Mouse (Mus musculus) MEL (cell line): Measurements from ENCODE around the gene Folr1. TPM values are rescaled to one million over a fixed set of nuclear protein-coding genes. Genes with fewer than 3 reads are reported as not detected.

Source experiments
- DNase-seq: peaks from one replicate; pipeline ENCODE4 v3.0.0; 2011; ENCODE audit warnings: low read depth, low spot score
- H3K27ac ChIP-seq: 2 replicates; pipeline ENCODE4 v1.5.1; 2012; ENCODE audit warnings: low read depth, mild to moderate bottlenecking, control low read depth, low read length, moderate library complexity; ENCODE audit not compliant: control insufficient read depth
- H3K27me3 ChIP-seq, 2 experiments: fragments of 150-350 bp in 1 of 2; sonication (generic) in 1 of 2; 2 replicates each; pipeline ENCODE4 v1.6.1; 2012; ENCODE audit warnings: low read length in 2 of 2, mild to moderate bottlenecking in 2 of 2, improper control_type of control experiment in 1 of 2, moderate library complexity in 1 of 2; ENCODE audit not compliant: insufficient read depth in 2 of 2, control insufficient read depth in 1 of 2
- H3K36me3 ChIP-seq, 2 experiments: 2 replicates each; pipeline ENCODE4 v1.6.1; 2012 to 2014; ENCODE audit warnings: low read length in 2 of 2, improper control_type of control experiment in 1 of 2, inconsistent platforms in 1 of 2, mild to moderate bottlenecking in 1 of 2; ENCODE audit not compliant: insufficient read depth in 2 of 2, control insufficient read depth in 1 of 2
- H3K4me1 ChIP-seq, 2 experiments: fragments of 150-350 bp in 1 of 2; sonication (generic) in 1 of 2; 2 replicates each; pipeline ENCODE4 v1.6.1; 2012; ENCODE audit warnings: low read length in 2 of 2, improper control_type of control experiment in 1 of 2, mild to moderate bottlenecking in 1 of 2; ENCODE audit not compliant: insufficient read depth in 2 of 2, control insufficient read depth in 1 of 2
- H3K4me3 ChIP-seq, 2 experiments: fragments of 150-350 bp in 1 of 2; sonication (generic) in 1 of 2; 2 replicates each; pipeline ENCODE4 v1.5.1; 2012; ENCODE audit warnings: low read depth in 2 of 2, low read length in 2 of 2, mild to moderate bottlenecking in 2 of 2, moderate library complexity in 2 of 2, control low read depth in 1 of 2, improper control_type of control experiment in 1 of 2; ENCODE audit not compliant: control insufficient read depth in 1 of 2, insufficient read depth in 1 of 2
- H3K79me2 ChIP-seq: 2 replicates; pipeline ENCODE4 v1.6.1; 2012; ENCODE audit warnings: mild to moderate bottlenecking, low read length, moderate library complexity; ENCODE audit not compliant: control insufficient read depth, poor library complexity, insufficient read depth
- H3K9ac ChIP-seq: 2 replicates; pipeline ENCODE4 v1.6.1; 2012; ENCODE audit warnings: low read depth, mild to moderate bottlenecking, control low read depth, low read length, moderate library complexity; ENCODE audit not compliant: control insufficient read depth, poor library complexity, severe bottlenecking
- H3K9me3 ChIP-seq: fragments of 150-350 bp; sonication (generic); replicated peaks from 2 replicates; pipeline ENCODE4 v1.6.1; 2012; ENCODE audit warnings: mild to moderate bottlenecking, low read length, improper control_type of control experiment, moderate library complexity; ENCODE audit not compliant: insufficient read depth
- BHLHE40 ChIP-seq: IDR thresholded peaks from 2 replicates; pipeline ENCODE4 v1.6.1; 2012; ENCODE audit warnings: low read depth, mild to moderate bottlenecking, inconsistent platforms, low read length, improper control_type of control experiment, borderline replicate concordance
- CHD1 ChIP-seq: IDR thresholded peaks from 2 replicates; pipeline ENCODE4 v1.6.1; 2012; ENCODE audit warnings: low read depth, mild to moderate bottlenecking, inconsistent platforms, low read length, improper control_type of control experiment
- CHD2 ChIP-seq: IDR thresholded peaks from 2 replicates; pipeline ENCODE4 v1.6.1; 2011; ENCODE audit warnings: low read length, improper control_type of control experiment
- CTCF ChIP-seq, 3 experiments: IDR thresholded peaks in 2 of 3; conservative IDR thresholded peaks in 1 of 3; 2 replicates each; pipeline ENCODE4 v1.5.1; 2011 to 2012; ENCODE audit warnings: low read length in 3 of 3, low read depth in 2 of 3, mild to moderate bottlenecking in 2 of 3, improper control_type of control experiment in 1 of 3, inconsistent platforms in 1 of 3, mixed read lengths in 1 of 3, moderate library complexity in 1 of 3; ENCODE audit not compliant: control insufficient read depth in 1 of 3, insufficient read depth in 1 of 3, poor library complexity in 1 of 3, severe bottlenecking in 1 of 3
- E2F4 ChIP-seq: IDR thresholded peaks from 2 replicates; pipeline ENCODE4 v1.6.1; 2011; ENCODE audit warnings: low read depth, low read length, improper control_type of control experiment, borderline replicate concordance
- ELF1 ChIP-seq: IDR thresholded peaks from 2 replicates; pipeline ENCODE4 v1.6.1; 2014; ENCODE audit warnings: low read depth, mild to moderate bottlenecking, inconsistent platforms, low read length, improper control_type of control experiment, moderate library complexity
- EP300 ChIP-seq, 2 experiments: IDR thresholded peaks; 2 replicates each; pipeline ENCODE4 v1.6.1; 2011; ENCODE audit warnings: improper control_type of control experiment in 2 of 2, low read length in 2 of 2, low read depth in 1 of 2, mild to moderate bottlenecking in 1 of 2
- ETS1 ChIP-seq: IDR thresholded peaks from 2 replicates; pipeline ENCODE4 v1.6.1; 2012; ENCODE audit warnings: low read depth, mild to moderate bottlenecking, inconsistent platforms, low read length, improper control_type of control experiment, moderate library complexity
- GABPA ChIP-seq: IDR thresholded peaks from 2 replicates; pipeline ENCODE4 v1.6.1; 2012; ENCODE audit warnings: low read depth, mild to moderate bottlenecking, inconsistent platforms, low read length, improper control_type of control experiment, moderate library complexity
- HCFC1 ChIP-seq: IDR thresholded peaks from 2 replicates; pipeline ENCODE4 v1.6.1; 2012; ENCODE audit warnings: low read depth, mild to moderate bottlenecking, inconsistent platforms, low read length, improper control_type of control experiment, moderate library complexity
- JUND ChIP-seq: IDR thresholded peaks from 2 replicates; pipeline ENCODE4 v1.6.1; 2011; ENCODE audit warnings: low read depth, mild to moderate bottlenecking, improper control_type of control experiment, low read length
- KAT2A ChIP-seq: conservative IDR thresholded peaks from 2 replicates; pipeline ENCODE4 v1.6.1; 2012; ENCODE audit warnings: low read depth, low read length, improper control_type of control experiment, inconsistent platforms
- MAFK ChIP-seq: IDR thresholded peaks from 2 replicates; pipeline ENCODE4 v1.6.1; 2011; ENCODE audit warnings: low read depth, mild to moderate bottlenecking, low read length, improper control_type of control experiment, borderline replicate concordance
- MAX ChIP-seq: IDR thresholded peaks from 2 replicates; pipeline ENCODE4 v1.6.1; 2011; ENCODE audit warnings: low read length, improper control_type of control experiment
- MAZ ChIP-seq: IDR thresholded peaks from 2 replicates; pipeline ENCODE4 v1.6.1; 2012; ENCODE audit warnings: low read depth, mild to moderate bottlenecking, inconsistent platforms, low read length, improper control_type of control experiment
- MEF2A ChIP-seq: IDR thresholded peaks from 2 replicates; pipeline ENCODE4 v1.6.1; 2014; ENCODE audit warnings: low read depth, mild to moderate bottlenecking, inconsistent platforms, low read length, improper control_type of control experiment; ENCODE audit not compliant: poor library complexity, insufficient replicate concordance, severe bottlenecking; ENCODE audit errors: extremely low read depth
- MXI1 ChIP-seq: IDR thresholded peaks from 2 replicates; pipeline ENCODE4 v1.6.1; 2011; ENCODE audit warnings: mild to moderate bottlenecking, low read depth, low read length, improper control_type of control experiment
- MYC ChIP-seq: IDR thresholded peaks from 2 replicates; pipeline ENCODE4 v1.6.1; 2011; ENCODE audit warnings: low read depth, mild to moderate bottlenecking, low read length, improper control_type of control experiment, moderate library complexity
- NELFE ChIP-seq: IDR thresholded peaks from 2 replicates; pipeline ENCODE4 v1.6.1; 2011; ENCODE audit warnings: low read depth, low read length, improper control_type of control experiment
- NRF1 ChIP-seq: IDR thresholded peaks from 2 replicates; pipeline ENCODE4 v1.6.1; 2014; ENCODE audit warnings: low read depth, mild to moderate bottlenecking, inconsistent platforms, low read length, improper control_type of control experiment, moderate library complexity; ENCODE audit not compliant: poor library complexity, insufficient read depth, severe bottlenecking
- POLR2A ChIP-seq, 2 experiments: IDR thresholded peaks; 2 replicates each; pipeline ENCODE4 v1.6.1; 2011 to 2012; ENCODE audit warnings: low read length in 2 of 2, mild to moderate bottlenecking in 2 of 2, control low read depth in 1 of 2, improper control_type of control experiment in 1 of 2, low read depth in 1 of 2, moderate library complexity in 1 of 2; ENCODE audit not compliant: control insufficient read depth in 1 of 2, insufficient read depth in 1 of 2, poor library complexity in 1 of 2
- POLR2AphosphoS2 ChIP-seq: IDR thresholded peaks from 2 replicates; pipeline ENCODE4 v1.6.1; 2011; ENCODE audit warnings: low read length, improper control_type of control experiment
- RAD21 ChIP-seq: IDR thresholded peaks from 2 replicates; pipeline ENCODE4 v1.6.1; 2011; ENCODE audit warnings: mild to moderate bottlenecking, low read depth, low read length, improper control_type of control experiment
- RCOR1 ChIP-seq: IDR thresholded peaks from 2 replicates; pipeline ENCODE4 v1.6.1; 2012; ENCODE audit warnings: low read depth, mild to moderate bottlenecking, inconsistent platforms, low read length, improper control_type of control experiment
- SIN3A ChIP-seq: IDR thresholded peaks from 2 replicates; pipeline ENCODE4 v1.6.1; 2012; ENCODE audit warnings: low read length, improper control_type of control experiment, inconsistent platforms
- SMC3 ChIP-seq: IDR thresholded peaks from 2 replicates; pipeline ENCODE4 v1.6.1; 2011; ENCODE audit warnings: low read depth, low read length, improper control_type of control experiment
- TAL1 ChIP-seq: IDR thresholded peaks from 2 replicates; pipeline ENCODE4 v1.6.1; 2012; ENCODE audit warnings: mild to moderate bottlenecking, inconsistent platforms, low read length, moderate library complexity, mixed read lengths
- TBP ChIP-seq: IDR thresholded peaks from 2 replicates; pipeline ENCODE4 v1.8.0; 2011; ENCODE audit warnings: low read depth, low read length, improper control_type of control experiment
- TCF12 ChIP-seq: IDR thresholded peaks from 2 replicates; pipeline ENCODE4 v1.6.1; 2014; ENCODE audit warnings: low read depth, mild to moderate bottlenecking, inconsistent platforms, low read length, improper control_type of control experiment, moderate library complexity
- UBTF ChIP-seq: IDR thresholded peaks from 2 replicates; pipeline ENCODE4 v1.6.1; 2012; ENCODE audit warnings: low read depth, mild to moderate bottlenecking, inconsistent platforms, low read length, improper control_type of control experiment, moderate library complexity, borderline replicate concordance; ENCODE audit not compliant: insufficient read depth
- USF1 ChIP-seq: IDR thresholded peaks from 2 replicates; pipeline ENCODE4 v1.6.1; 2014; ENCODE audit warnings: low read depth, mild to moderate bottlenecking, inconsistent platforms, low read length, improper control_type of control experiment, moderate library complexity
- USF2 ChIP-seq, 2 experiments: IDR thresholded peaks; 2 replicates each; pipeline ENCODE4 v1.6.1; 2011 to 2012; ENCODE audit warnings: improper control_type of control experiment in 2 of 2, low read length in 2 of 2, borderline replicate concordance in 1 of 2, inconsistent platforms in 1 of 2, low read depth in 1 of 2, mild to moderate bottlenecking in 1 of 2; ENCODE audit not compliant: insufficient read depth in 1 of 2
- ZKSCAN1 ChIP-seq: IDR thresholded peaks from 2 replicates; pipeline ENCODE4 v1.6.1; 2012; ENCODE audit warnings: low read depth, mild to moderate bottlenecking, inconsistent platforms, low read length, improper control_type of control experiment, moderate library complexity
- ZMIZ1 ChIP-seq: IDR thresholded peaks from 2 replicates; pipeline ENCODE4 v1.6.1; 2012; ENCODE audit warnings: low read depth, mild to moderate bottlenecking, inconsistent platforms, low read length, improper control_type of control experiment, moderate library complexity
- ZNF384 ChIP-seq: IDR thresholded peaks from 2 replicates; pipeline ENCODE4 v1.6.1; 2012; ENCODE audit warnings: low read depth, mild to moderate bottlenecking, inconsistent platforms, low read length, improper control_type of control experiment
- polyA plus RNA-seq, 2 experiments: library from polyadenylated mRNA; stranded (reverse) in 1 of 2; unstranded in 1 of 2; fragments of >175 nt in 1 of 2; fragments of >200 nt in 1 of 2; gene quantifications; 2 replicates each; pipeline versions ENCODE4 v1.2.1 to v1.2.4; 2012; ENCODE audit warnings: low replicate concordance in 2 of 2, low read depth in 1 of 2; ENCODE audit not compliant: insufficient read length in 2 of 2, insufficient read depth in 1 of 2, missing spikeins in 1 of 2
- total RNA-seq: library from RNA; depleted of rRNA; stranded (reverse); fragments of 300-350 nt; gene quantifications from 2 replicates; pipeline ENCODE4 v1.2.3, GENCODE M21; 2012

Gene Folr1
- total and polyA plus RNA-seq, 3 experiments: 0.07 to 0.12 TPM; not detected in 1

- H3K27me3 ChIP-seq: no peaks in the 10 kb centered on the region
- TF ChIP-seq MXI1 (no peak), TBP (no peak), NRF1 (no peak), SIN3A (peak; percentile 18; the same call in 1 of the 2 replicates), UBTF (peak; percentile 88; the same call in 1 of the 2 replicates), ZNF384 (no peak), MAFK (no peak), MEF2A (no peak), RCOR1 (no peak), MYC (no peak), EP300 (IDR thresholded peaks at IDR 0.05; ENCODE audit: low read depth in 1 of 2, low read length in 2 of 2) (peak in 1 of 2 experiments; percentile 28; a peak in 1 of 4 replicates), ETS1 (no peak), POLR2A (IDR thresholded peaks at IDR 0.05; ENCODE audit: control insufficient read depth in 1 of 2, insufficient read depth in 1 of 2, low read depth in 1 of 2, low read length in 2 of 2, poor library complexity in 1 of 2) (peak in 1 of 2 experiments; percentile 48; a peak in 1 of 4 replicates), MAZ (no peak), RAD21 (no peak), E2F4 (no peak), BHLHE40 (no peak), KAT2A (0 out of 2 replicates have a peak, but pooled peaks have one; percentile 17), HCFC1 (peak; percentile 6; the same call in 1 of the 2 replicates), CHD1 (no peak), NELFE (no peak; the same call in 1 of the 2 replicates), GABPA (no peak), ZMIZ1 (no peak), JUND (no peak), MAX (0 out of 2 replicates have a peak, but pooled peaks have one; percentile 11), TCF12 (0 out of 2 replicates have a peak, but pooled peaks have one; percentile 3), CHD2 (peak; percentile 42; the same call in 1 of the 2 replicates), USF2 (IDR thresholded peaks at IDR 0.05; ENCODE audit: borderline replicate concordance in 1 of 2, insufficient read depth in 1 of 2, low read depth in 1 of 2, low read length in 2 of 2) (no peak), POLR2AphosphoS2 (no peak), ELF1 (no peak), USF1 (no peak), ZKSCAN1 (no peak), CTCF (IDR thresholded peaks at IDR 0.05 in 2 of 3, conservative IDR thresholded peaks at IDR 0.05 in 1 of 3; ENCODE audit: control insufficient read depth in 1 of 3, insufficient read depth in 1 of 3, low read depth in 2 of 3, low read length in 3 of 3, poor library complexity in 1 of 3, severe bottlenecking in 1 of 3) (no peak), SMC3 (no peak), TAL1 (no peak)
These were observed 34.1 kb downstream of the Folr1 start for GRCm38 (mm10) chr7:101836271-101837153.

More at GRCm38 (mm10) chr7:101836271-101837153, 34.1 kb downstream of the Folr1 start:
- H3K4me1 ChIP-seq: 0 out of 4 replicates have a peak, but pooled peaks cover 0 to 5% of the 10 kb centered on the region in 2 experiments
- DNase-seq: peak; percentile 74
- H3K4me3 ChIP-seq: peak overlapping the region; percentile 69 to 100
- H3K36me3 ChIP-seq: no peaks in the 10 kb centered on the region
- peak overlapping the region; percentile 32; the same call in 1 of the 2 replicates for H3K27ac ChIP-seq
- H3K79me2 ChIP-seq: peaks cover 3% of the 10 kb centered on the region; the same call in 1 of the 2 replicates
- no peaks in the 10 kb centered on the region for H3K9me3 ChIP-seq
- peak overlapping the region; percentile 81 for H3K9ac ChIP-seq
